Mouse (Mus musculus) lung, adult 2 months (tissue): ENCODE results near the gene Foxn3.

Source experiments
- CTCF ChIP-seq: fragments of 200-500 bp; IDR thresholded peaks from 2 replicates; pipeline ENCODE4 v1.5.1; 2011; ENCODE audit warnings: mild to moderate bottlenecking, low read length, control low read depth; ENCODE audit not compliant: insufficient read depth
- POLR2A ChIP-seq: fragments of 200-500 bp; IDR thresholded peaks from 2 replicates; pipeline ENCODE4 v1.6.1; 2011; ENCODE audit warnings: low read depth, mild to moderate bottlenecking, control low read depth, low read length, borderline replicate concordance; ENCODE audit errors: extremely low read depth

GRCm38 (mm10) chr12:99433402-99433801 is 130.0 kb downstream of the Foxn3 start:
- no peak for TF ChIP-seq POLR2A
- TF ChIP-seq CTCF: no peak
